Mouse (Mus musculus) stomach, postnatal 0 days (tissue): Measurements from ENCODE around the gene Rufy4.

ENCODE experiments used
- CTCF ChIP-seq: IDR thresholded peaks from 2 replicates; pipeline ENCODE4 v1.5.1; 2016; ENCODE audit warnings: antibody characterized with exemption, low read depth, mild to moderate bottlenecking, moderate library complexity
- EP300 ChIP-seq: optimal IDR thresholded peaks from 2 replicates; pipeline ENCODE3; 2016; ENCODE audit warnings: antibody characterized with exemption

DNA sequence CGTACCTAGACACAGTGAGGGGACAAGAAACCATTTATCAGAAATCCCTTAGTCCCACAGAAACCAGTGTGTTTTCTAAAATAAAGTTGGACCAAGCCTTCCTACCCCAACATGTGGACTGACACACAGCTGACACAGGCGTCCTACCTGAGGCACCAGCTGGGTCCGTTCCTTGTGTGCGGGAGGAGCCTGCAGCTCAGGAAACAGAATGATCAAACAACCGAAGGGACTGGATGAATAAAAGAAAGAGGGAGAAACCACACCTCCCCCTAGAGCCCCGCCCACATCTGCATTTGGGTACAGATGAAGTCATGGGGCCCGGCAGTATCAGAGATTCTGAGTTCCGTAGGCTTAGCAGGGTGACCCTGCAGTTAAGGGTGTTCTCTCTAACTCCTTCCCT lies 69.1 kb downstream of the Rufy4 start, which contains the start of gene Cxcr1:
- TF ChIP-seq CTCF = no peak
- TF ChIP-seq EP300 = no peak
